In genomic region chr5:108462446-108462845, GRCm38 (mm10) we compare ENCODE assay signal across 8 mouse cellular contexts. TPM values are rescaled to one million over a fixed set of nuclear protein-coding genes. Genes with fewer than 3 reads are reported as not detected.
DNase-seq lines count a peak whose midpoint lies in the region; ATAC-seq and TF ChIP-seq lines count a peak whose summit lies in the region.

No protein-coding gene starts in this region.

- H3K9me3 ChIP-seq in kidney, embryonic 15.5 days (replicated peaks): no peaks in the 10 kb centered on the region
- no peaks in the 10 kb centered on the region for H3K9me3 ChIP-seq in intestine, postnatal 0 days (ENCODE audit: control insufficient read depth)

- H3K4me3 ChIP-seq in kidney, embryonic 15.5 days (replicated peaks): peak overlapping the region; percentile 91
- H3K4me3 ChIP-seq in intestine, postnatal 0 days (ENCODE audit: low read depth, low read length): peak overlapping the region; percentile 90

- DNase-seq in kidney, postnatal 10 days: no peak
- DNase-seq in embryo, embryonic 9.5 days (ENCODE audit: extremely low spot score): peak; percentile 8
- peak; percentile 31 for DNase-seq in naive thymus-derived CD4-positive, alpha-beta T cell, adult 2 months (ENCODE audit: low read depth)
- DNase-seq in layer of hippocampus, postnatal 25 days (ENCODE audit: extremely low spot score in 1 of 2, low spot score in 1 of 2): no peak
- no peak for DNase-seq in gastrocnemius, postnatal 25 days

- no peak for ATAC-seq in kidney, embryonic 15.5 days (replicated peaks; ENCODE audit: low FRiP score)
- ATAC-seq in intestine, postnatal 0 days: no peak
- no peak for ATAC-seq in monocyte, adult 5-6 weeks (replicated peaks; ENCODE audit: insufficient number of reproducible peaks, low FRiP score, low TSS enrichment, poor library complexity, severe bottlenecking)

- peaks cover 12% of the 10 kb centered on the region; the same call in 1 of the 2 replicates for H3K27me3 ChIP-seq in kidney, embryonic 15.5 days
- H3K27me3 ChIP-seq in intestine, postnatal 0 days (replicated peaks; ENCODE audit: control insufficient read depth, insufficient read depth, low read length): no peaks in the 10 kb centered on the region

- H3K27ac ChIP-seq in kidney, embryonic 15.5 days: peak overlapping the region; percentile 87; the same call in 1 of the 2 replicates
- peak overlapping the region; percentile 74 for H3K27ac ChIP-seq in intestine, postnatal 0 days (ENCODE audit: low read depth, low read length)

- H3K36me3 ChIP-seq in kidney, embryonic 15.5 days: no peaks in the 10 kb centered on the region
- no peaks in the 10 kb centered on the region for H3K36me3 ChIP-seq in intestine, postnatal 0 days (ENCODE audit: control insufficient read depth, insufficient read depth)

- peak overlapping the region; percentile 89 for H3K4me2 ChIP-seq in kidney, embryonic 15.5 days
- peak overlapping the region; percentile 77 for H3K4me2 ChIP-seq in intestine, postnatal 0 days (replicated peaks; ENCODE audit: low read depth)

- WGBS in kidney, embryonic 15.5 days: 29% methylated on average over 4 of the region's 4 CpGs
- 23% methylated on average over 4 of the region's 4 CpGs for WGBS in intestine, postnatal 0 days

- H3K9ac ChIP-seq in kidney, embryonic 15.5 days: peak overlapping the region; percentile 99
- peak overlapping the region; percentile 100 for H3K9ac ChIP-seq in intestine, postnatal 0 days (ENCODE audit: low read depth, low read length)

- H3K4me1 ChIP-seq in kidney, embryonic 15.5 days: peaks cover 37% of the 10 kb centered on the region
- H3K4me1 ChIP-seq in intestine, postnatal 0 days (replicated peaks; ENCODE audit: control insufficient read depth, insufficient read depth, low read length): peaks cover 14% of the 10 kb centered on the region; the same call in 1 of the 2 replicates

- TF ChIP-seq CTCF in intestine, postnatal 0 days (IDR thresholded peaks at IDR 0.05; ENCODE audit: low read depth): no peak

RNA-seq across cellular contexts. Expression of gene Pcgf3, which starts 1.4 kb away (rescaled TPM):
- polyA plus RNA-seq in kidney, embryonic 15.5 days (2015; fragmentation: Nextera tagmentation; extraction: Ambion mirVana): 19.0 and 21.4 TPM in 2 replicates
- polyA plus RNA-seq in intestine, postnatal 0 days (2015; fragmentation: Nextera tagmentation; extraction: Ambion mirVana): 9.3 and 10.2 TPM in 2 replicates
- total RNA-seq in layer of hippocampus, postnatal 25 days (2021): 10 to 100 TPM; 48.3 to 53.4 TPM
- 10 to 100 TPM; 30.9 to 39.5 TPM for total RNA-seq in gastrocnemius, postnatal 25 days (2021)
- total RNA-seq in monocyte, adult 5-6 weeks (2017): 10.9 to 18.0 TPM (median 12.9 TPM) in 3 replicates

RNA-seq across cellular contexts. Expression of gene Mfsd7a, which starts 13.8 kb away (rescaled TPM):
- polyA plus RNA-seq in kidney, embryonic 15.5 days (2015; fragmentation: Nextera tagmentation; extraction: Ambion mirVana): 0.58 and 0.70 TPM in 2 replicates
- 0.42 and 0.51 TPM in 2 replicates for polyA plus RNA-seq in intestine, postnatal 0 days (2015; fragmentation: Nextera tagmentation; extraction: Ambion mirVana)
- 1 to 10 TPM in 1 of 2 experiments, under 1 TPM in 1; 0.56 to 1.0 TPM for total RNA-seq in layer of hippocampus, postnatal 25 days (2021)
- total RNA-seq in gastrocnemius, postnatal 25 days (2021): under 1 TPM; 0.67 to 0.95 TPM
- 0.29 to 0.64 TPM (median 0.49 TPM) in 3 replicates for total RNA-seq in monocyte, adult 5-6 weeks (2017)

RNA-seq across cellular contexts. Expression of gene Atp5k, which starts 28.2 kb away (rescaled TPM):
- 446 and 492 TPM in 2 replicates for polyA plus RNA-seq in kidney, embryonic 15.5 days (2015; fragmentation: Nextera tagmentation; extraction: Ambion mirVana)
- 829 and 847 TPM in 2 replicates for polyA plus RNA-seq in intestine, postnatal 0 days (2015; fragmentation: Nextera tagmentation; extraction: Ambion mirVana)
- total RNA-seq in layer of hippocampus, postnatal 25 days (2021): 100 to 1,000 TPM; 299 to 306 TPM
- total RNA-seq in gastrocnemius, postnatal 25 days (2021): 100 to 1,000 TPM; 764 to 791 TPM
- total RNA-seq in monocyte, adult 5-6 weeks (2017): 120 to 243 TPM (median 230 TPM) in 3 replicates

Comparison
In these comparisons a context has a peak if more than half of its experiments do, and no peak if none do; other contexts are left out.
1. DNase-seq: peak in embryo, embryonic 9.5 days (single experiment) and naive thymus-derived CD4-positive, alpha-beta T cell, adult 2 months (single experiment); none in kidney, postnatal 10 days (single experiment), layer of hippocampus, postnatal 25 days (0 of 2) and gastrocnemius, postnatal 25 days (single experiment).